Mouse (Mus musculus) megakaryocyte, adult 5-6 weeks (primary cell): Measurements from ENCODE around the gene Lsm7. TPM values are rescaled to one million over a fixed set of nuclear protein-coding genes. Genes with fewer than 3 reads are reported as not detected.

Experiments used
- ATAC-seq: 2 replicates; pipeline ENCODE4 v1.8.0; 2016; ENCODE audit warnings: mild to moderate bottlenecking, inconsistent platforms; ENCODE audit not compliant: poor library complexity, severe bottlenecking
- total RNA-seq, 2 experiments: library from RNA; stranded (forward) in 1 of 2; stranded (reverse) in 1 of 2; fragments of 153-499, 151-499 nt in 1 of 2; fragments of 221-1000, 200-1000 nt in 1 of 2; gene quantifications; 2 replicates each; pipeline versions ENCODE4 v1.2.3 to v1.2.4; 2015 to 2017

Gene Lsm7
- total RNA-seq, 2 experiments from 2014 or later, result 58.0 to 130 TPM

DNA sequence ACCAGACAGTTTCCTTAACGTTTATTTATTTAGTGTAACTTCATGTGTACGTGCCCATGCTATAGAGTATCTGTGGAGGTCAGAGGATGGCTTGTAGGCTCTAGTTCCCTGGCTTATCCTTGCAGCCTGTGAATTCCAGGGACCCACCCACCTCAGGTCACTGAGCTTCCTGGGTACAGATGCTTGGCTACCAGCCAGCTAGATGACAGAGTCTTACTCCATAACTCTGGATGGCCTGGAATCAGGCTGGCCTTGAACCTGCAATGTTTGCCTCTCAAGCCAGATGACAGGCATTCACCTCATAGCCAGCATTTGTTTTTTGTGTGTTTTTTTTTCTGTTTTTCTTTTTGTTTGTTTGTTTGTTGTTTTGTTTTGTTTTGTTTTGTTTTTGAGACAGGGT, 37.8 kb downstream of the Lsm7 start:
- no peak for ATAC-seq

- ATAC-seq, result peak; percentile 83
Observed at GRCm38 (mm10) chr10:80816303-80816702, 38.7 kb downstream of the Lsm7 start.

GRCm38 (mm10) chr10:80814800-80815199, 40.2 kb downstream of the Lsm7 start:
- no peak for ATAC-seq

DNA sequence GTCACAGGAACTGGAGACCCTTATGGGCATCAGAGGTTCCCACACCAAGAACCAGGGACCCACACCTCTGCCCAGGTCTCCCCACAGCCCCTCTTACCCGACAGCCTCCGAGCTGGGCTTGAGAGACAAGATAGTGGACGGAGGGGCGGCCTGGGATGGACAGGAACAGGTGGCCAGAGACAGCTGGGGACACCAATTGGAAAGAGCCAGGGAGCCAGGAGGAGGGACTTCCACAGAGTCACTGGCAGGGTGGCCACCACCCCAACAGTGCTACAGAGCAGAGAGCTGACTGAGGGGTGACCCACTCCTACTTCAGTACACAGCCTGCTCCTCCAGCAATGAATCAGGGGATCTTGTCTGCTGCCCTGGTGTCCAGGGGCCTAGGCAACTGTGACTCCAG, 41.6 kb downstream of the Lsm7 start, which contains the start of gene Jsrp1:
Gene Jsrp1, minus strand, starts transcription at position 133 of the 400 bp plus-strand sequence.
- no peak for ATAC-seq

- ATAC-seq, result no peak
Observed at GRCm38 (mm10) chr10:80812391-80813041, 42.5 kb downstream of the Lsm7 start.

DNA sequence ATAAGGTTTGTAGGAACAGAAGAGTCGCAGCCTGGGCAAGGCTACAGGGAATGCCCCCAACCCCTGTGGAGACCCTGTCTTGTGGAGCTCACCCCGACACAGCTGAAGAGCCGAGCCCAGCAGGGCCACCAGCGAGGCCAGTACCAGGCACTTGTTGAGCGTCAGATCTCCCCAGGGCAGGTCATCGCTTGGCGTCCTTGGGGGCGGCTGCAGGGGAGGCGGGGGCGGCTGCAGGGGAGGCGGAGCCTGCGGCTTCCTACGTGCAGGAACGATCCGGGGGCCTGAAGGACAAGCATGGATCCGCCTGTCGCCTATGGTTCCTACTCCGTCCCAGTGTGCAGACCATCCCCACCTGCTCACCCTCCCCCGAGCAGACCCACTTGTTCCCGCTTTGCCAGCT, 44.9 kb downstream of the Lsm7 start:
- no peak for ATAC-seq

GRCm38 (mm10) chr10:80808985-80809632, 45.9 kb downstream of the Lsm7 start:
- no peak for ATAC-seq

GRCm38 (mm10) chr10:80808099-80808984, 46.7 kb downstream of the Lsm7 start:
- ATAC-seq, result no peak

- ATAC-seq, result peak; percentile 22
Observed at GRCm38 (mm10) chr10:80807057-80807627, 47.9 kb downstream of the Lsm7 start.

DNA sequence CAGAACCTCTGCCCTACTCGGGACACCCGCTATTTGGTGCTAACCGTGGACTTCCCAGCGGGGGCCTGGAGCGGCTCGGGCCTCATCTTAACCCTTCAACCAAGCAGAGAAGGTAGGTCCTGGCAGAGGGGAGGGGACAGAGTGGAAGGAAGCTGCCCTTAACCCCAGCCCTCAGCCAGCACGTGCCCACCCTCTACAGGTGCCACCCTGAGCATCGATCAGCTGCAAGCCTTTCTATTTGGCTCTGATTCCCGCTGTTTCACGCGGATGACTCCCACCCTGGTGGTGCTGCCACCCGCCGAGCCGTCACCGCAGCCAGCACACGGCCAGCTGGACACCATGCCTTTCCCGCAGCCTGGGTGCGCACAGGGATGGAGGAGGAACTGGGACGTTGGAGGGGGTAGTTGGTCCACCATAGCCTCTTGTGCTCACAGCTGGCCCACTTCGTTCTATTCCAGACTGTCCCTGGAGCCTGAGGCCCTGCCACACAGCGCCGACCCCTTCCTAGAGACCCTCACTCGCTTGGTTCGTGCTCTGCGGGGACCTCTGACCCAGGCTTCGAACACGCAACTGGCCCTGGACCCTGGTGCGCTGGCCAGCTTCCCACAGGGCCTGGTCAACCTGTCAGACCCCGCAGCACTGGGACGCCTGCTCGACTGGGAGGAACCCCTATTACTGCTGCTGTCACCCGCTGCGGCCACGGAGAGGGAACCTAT, 48.5 kb downstream of the Lsm7 start:
- no peak for ATAC-seq

- peak; percentile 74 for ATAC-seq
Observed at GRCm38 (mm10) chr10:80805925-80806324, 49.1 kb downstream of the Lsm7 start.

- no peak for ATAC-seq
Observed at GRCm38 (mm10) chr10:80805322-80805721, 49.7 kb downstream of the Lsm7 start.

GRCm38 (mm10) chr10:80804916-80805315, 50.1 kb downstream of the Lsm7 start, which contains the start of gene Amh:
Amh (plus strand) TSS chr10:80805243.
- no peak for ATAC-seq

DNA sequence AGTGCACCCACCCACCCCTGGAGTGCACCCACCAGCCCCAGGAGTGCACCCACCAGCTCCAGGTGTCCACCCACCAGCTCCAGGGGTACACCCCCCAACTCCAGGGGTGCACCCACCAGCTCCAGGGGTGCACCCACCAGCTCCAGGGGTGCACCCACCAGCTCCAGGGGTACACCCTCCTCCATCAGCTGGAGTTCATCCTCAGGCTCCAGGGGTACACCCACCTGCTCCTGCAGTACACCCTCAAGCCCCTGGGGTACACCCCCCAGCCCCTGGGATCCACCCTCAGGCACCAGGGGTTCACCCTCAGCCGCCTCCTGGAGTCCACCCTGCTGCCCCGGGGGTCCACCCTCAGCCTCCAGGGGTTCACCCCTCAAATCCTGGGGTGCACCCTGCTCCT, 50.7 kb downstream of the Lsm7 start:
- ATAC-seq, result no peak

- no peak for ATAC-seq
Observed at GRCm38 (mm10) chr10:80802996-80803395, 52.0 kb downstream of the Lsm7 start.

Other genes starting within 250 kb of the Lsm7 start
- 0.54 TPM in 1 of 2 replicates, not detected in the other for gene Gm49322, start 249.2 kb downstream of the Lsm7 start, total RNA-seq (2015)
- gene Gm49322, start 249.2 kb downstream of the Lsm7 start, total RNA-seq (2017), result 0.15 and 0.89 TPM in 2 replicates
- 34.5 and 46.0 TPM in 2 replicates for gene Csnk1g2, start 232.4 kb downstream of the Lsm7 start, total RNA-seq (2015)
- 127 and 144 TPM in 2 replicates for gene Csnk1g2, start 232.4 kb downstream of the Lsm7 start, total RNA-seq (2017)
- gene Btbd2, start 198.1 kb downstream of the Lsm7 start, total RNA-seq (2015), result 8.4 and 10.3 TPM in 2 replicates
- gene Btbd2, start 198.1 kb downstream of the Lsm7 start, total RNA-seq (2017), result 16.5 and 30.1 TPM in 2 replicates
- 53.5 and 61.1 TPM in 2 replicates for gene Mknk2, start 177.1 kb downstream of the Lsm7 start, total RNA-seq (2015)
- gene Mknk2, start 177.1 kb downstream of the Lsm7 start, total RNA-seq (2017), result 63.3 and 74.8 TPM in 2 replicates
- gene Mob3a, start 153.2 kb downstream of the Lsm7 start, total RNA-seq (2015), result 61.8 and 72.0 TPM in 2 replicates
- 65.0 and 77.3 TPM in 2 replicates for gene Mob3a, start 153.2 kb downstream of the Lsm7 start, total RNA-seq (2017)
- 11.3 and 14.2 TPM in 2 replicates for gene Izumo4, start 153.0 kb downstream of the Lsm7 start, total RNA-seq (2015)
- gene Izumo4, start 153.0 kb downstream of the Lsm7 start, total RNA-seq (2017), result 4.4 and 6.6 TPM in 2 replicates
- gene Ap3d1, start 112.9 kb downstream of the Lsm7 start, total RNA-seq (2015), result 42.6 and 52.4 TPM in 2 replicates
- gene Ap3d1, start 112.9 kb downstream of the Lsm7 start, total RNA-seq (2017), result 48.6 and 62.0 TPM in 2 replicates
- 19.5 and 23.0 TPM in 2 replicates for gene Dot1l, start 100.0 kb downstream of the Lsm7 start, total RNA-seq (2015)
- 6.9 and 9.8 TPM in 2 replicates for gene Dot1l, start 100.0 kb downstream of the Lsm7 start, total RNA-seq (2017)
- gene Sf3a2, start 57.0 kb downstream of the Lsm7 start, total RNA-seq (2015), result 45.8 and 46.6 TPM in 2 replicates
- 13.1 and 20.4 TPM in 2 replicates for gene Sf3a2, start 57.0 kb downstream of the Lsm7 start, total RNA-seq (2017)
- 82.4 and 84.3 TPM in 2 replicates for gene Plekhj1, start 56.6 kb downstream of the Lsm7 start, total RNA-seq (2015)
- gene Plekhj1, start 56.6 kb downstream of the Lsm7 start, total RNA-seq (2017), result 35.5 and 43.5 TPM in 2 replicates
- gene Amh, start 50.0 kb downstream of the Lsm7 start, total RNA-seq (2015), result not detected in 2 replicates
- gene Amh, start 50.0 kb downstream of the Lsm7 start, total RNA-seq (2017), result not detected in 2 replicates
- not detected in 2 replicates for gene Jsrp1, start 41.7 kb downstream of the Lsm7 start, total RNA-seq (2015)
- gene Jsrp1, start 41.7 kb downstream of the Lsm7 start, total RNA-seq (2017), result not detected in 2 replicates
- gene Oaz1, start 28.6 kb downstream of the Lsm7 start, total RNA-seq (2015), result 1,171 and 1,242 TPM in 2 replicates
- gene Oaz1, start 28.6 kb downstream of the Lsm7 start, total RNA-seq (2017), result 206 and 296 TPM in 2 replicates
- gene Lingo3, start 11.2 kb downstream of the Lsm7 start, total RNA-seq (2015), result not detected in 2 replicates
- gene Lingo3, start 11.2 kb downstream of the Lsm7 start, total RNA-seq (2017), result not detected in 2 replicates
- 10.1 and 10.4 TPM in 2 replicates for gene Sppl2b, start 66 bp upstream of the Lsm7 start, total RNA-seq (2015)
- 9.1 and 15.1 TPM in 2 replicates for gene Sppl2b, start 66 bp upstream of the Lsm7 start, total RNA-seq (2017)
- not detected in 2 replicates for gene Tmprss9, start 16.6 kb upstream of the Lsm7 start, total RNA-seq (2015)
- gene Tmprss9, start 16.6 kb upstream of the Lsm7 start, total RNA-seq (2017), result not detected in 2 replicates
- gene Timm13, start 45.8 kb upstream of the Lsm7 start, total RNA-seq (2015), result 60.1 and 74.7 TPM in 2 replicates
- gene Timm13, start 45.8 kb upstream of the Lsm7 start, total RNA-seq (2017), result 31.8 and 44.9 TPM in 2 replicates
- 7.7 and 9.5 TPM in 2 replicates for gene Lmnb2, start 63.0 kb upstream of the Lsm7 start, total RNA-seq (2015)
- gene Lmnb2, start 63.0 kb upstream of the Lsm7 start, total RNA-seq (2017), result 35.2 and 35.8 TPM in 2 replicates
- 11.0 and 12.9 TPM in 2 replicates for gene Gadd45b, start 74.9 kb upstream of the Lsm7 start, total RNA-seq (2015)
- gene Gadd45b, start 74.9 kb upstream of the Lsm7 start, total RNA-seq (2017), result 9.4 and 20.3 TPM in 2 replicates
- 0.11 TPM in 1 of 2 replicates, not detected in the other for gene Gng7, start 159.7 kb upstream of the Lsm7 start, total RNA-seq (2015)
- 0.26 TPM in 1 of 2 replicates, not detected in the other for gene Gng7, start 159.7 kb upstream of the Lsm7 start, total RNA-seq (2017)
- gene Diras1, start 170.5 kb upstream of the Lsm7 start, total RNA-seq (2015), result not detected in 2 replicates
- gene Diras1, start 170.5 kb upstream of the Lsm7 start, total RNA-seq (2017), result 0.20 TPM in 1 of 2 replicates, not detected in the other
- gene Slc39a3, start 182.2 kb upstream of the Lsm7 start, total RNA-seq (2015), result 3.9 and 6.0 TPM in 2 replicates
- gene Slc39a3, start 182.2 kb upstream of the Lsm7 start, total RNA-seq (2017), result 6.2 and 10.2 TPM in 2 replicates
- 30.3 and 30.7 TPM in 2 replicates for gene Sgta, start 205.0 kb upstream of the Lsm7 start, total RNA-seq (2015)
- gene Sgta, start 205.0 kb upstream of the Lsm7 start, total RNA-seq (2017), result 33.3 and 38.7 TPM in 2 replicates
- gene Thop1, start 214.8 kb upstream of the Lsm7 start, total RNA-seq (2015), result 0.82 and 1.5 TPM in 2 replicates
- 3.4 and 4.3 TPM in 2 replicates for gene Thop1, start 214.8 kb upstream of the Lsm7 start, total RNA-seq (2017)
- gene Creb3l3, start 243.7 kb upstream of the Lsm7 start, total RNA-seq (2015), result 0.50 and 0.58 TPM in 2 replicates
- 0.40 and 0.89 TPM in 2 replicates for gene Creb3l3, start 243.7 kb upstream of the Lsm7 start, total RNA-seq (2017)